Mouse (Mus musculus) cerebellum, postnatal 14 days (tissue): ENCODE measurements around the gene St6galnac6.

ENCODE experiments used
- DNase-seq, 2 experiments: peaks; one replicate each; pipeline ENCODE4 v3.0.0; 2021; ENCODE audit warnings: mixed read lengths in 2 of 2

St6galnac6 gene

DNA sequence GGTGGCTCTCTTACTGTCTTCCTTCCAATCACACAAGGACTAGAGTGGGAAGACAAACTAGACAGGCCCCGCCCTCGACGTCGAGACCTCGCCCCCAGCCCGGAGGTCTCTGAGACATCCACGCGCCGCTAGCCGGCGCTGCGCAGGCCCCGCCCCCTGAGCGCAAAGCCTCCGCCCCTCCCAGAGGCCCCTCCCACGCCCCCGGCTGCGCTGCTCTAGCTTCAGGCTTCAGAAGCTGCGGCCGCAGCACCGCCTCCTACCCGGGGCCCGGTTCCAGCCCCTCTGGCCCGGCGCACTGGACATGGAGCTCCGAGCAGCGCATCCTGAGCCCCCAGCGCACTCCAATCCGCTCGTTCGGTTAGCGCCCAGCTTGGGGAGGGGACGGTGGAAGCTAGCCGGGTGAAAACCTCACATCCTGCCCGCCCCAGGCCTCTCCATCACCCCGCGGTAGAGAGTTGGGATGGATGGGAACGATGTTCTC is 12.6 kb upstream of the St6galnac6 start, which contains the start of gene St6galnac4:
TSS of gene St6galnac4 (plus strand) at position 225 of the 481 bp plus-strand sequence.
- peak; percentile 95 to 96 for DNase-seq

GRCm38 (mm10) chr2:32587731-32588321 is 11.7 kb upstream of the St6galnac6 start:
- peak in 1 of 2 experiments; percentile 48 for DNase-seq

DNA sequence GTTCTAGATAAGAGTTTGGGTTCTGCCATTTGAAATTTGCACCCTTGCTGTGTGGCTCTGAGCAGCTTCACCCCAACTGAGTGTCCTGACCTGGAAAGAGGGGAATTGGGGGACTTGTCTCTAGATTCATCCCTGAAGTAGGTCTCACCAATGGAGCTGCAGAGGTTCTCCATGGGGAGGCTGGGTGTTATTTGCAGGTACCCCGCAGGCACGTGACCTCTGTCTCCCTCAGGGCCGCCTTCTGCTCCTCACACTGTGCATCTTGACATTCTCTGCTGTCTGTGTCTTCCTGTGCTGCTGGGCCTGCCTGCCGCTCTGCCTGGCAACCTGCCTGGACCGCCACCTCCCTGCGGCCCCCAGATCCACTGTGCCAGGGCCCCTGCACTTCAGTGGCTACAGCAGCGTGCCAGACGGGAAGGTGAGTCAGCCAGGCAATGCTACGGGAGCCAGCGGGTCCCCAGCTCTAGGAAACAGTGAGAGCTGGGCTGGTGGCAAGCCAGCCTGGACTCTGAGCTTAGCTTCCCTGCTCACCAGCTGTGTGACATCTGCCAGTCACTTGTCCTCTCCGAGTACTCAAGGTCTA is 10.2 kb upstream of the St6galnac6 start:
- DNase-seq, result peak; percentile 92 to 95

- peak in 1 of 2 experiments; percentile 54 for DNase-seq
Measured at GRCm38 (mm10) chr2:32590224-32590623, 9.3 kb upstream of the St6galnac6 start.

- peak; percentile 55 to 71 for DNase-seq
Measured at GRCm38 (mm10) chr2:32591249-32591648, 8.3 kb upstream of the St6galnac6 start.

DNA sequence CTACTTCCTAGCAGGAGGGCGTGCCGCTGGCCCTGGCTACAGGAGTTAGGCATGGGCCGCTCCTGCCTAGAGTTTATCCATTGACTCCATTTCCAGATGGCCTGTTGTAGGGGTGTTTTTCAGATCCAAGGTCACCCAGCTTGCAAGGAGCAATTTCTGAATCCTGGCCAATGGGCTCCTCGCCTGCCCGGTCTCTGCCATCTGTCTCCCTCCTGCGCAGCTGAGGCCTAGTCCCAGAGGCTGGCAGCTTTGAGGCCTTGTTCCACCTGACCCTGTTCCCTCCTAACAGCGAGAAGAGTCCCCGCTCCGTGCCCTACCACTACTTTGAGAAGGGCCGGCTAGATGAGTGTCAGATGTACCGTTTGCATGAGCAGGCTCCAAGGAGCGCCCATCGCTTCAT is 2.8 kb upstream of the St6galnac6 start:
- DNase-seq, result peak; percentile 91 to 92

DNA sequence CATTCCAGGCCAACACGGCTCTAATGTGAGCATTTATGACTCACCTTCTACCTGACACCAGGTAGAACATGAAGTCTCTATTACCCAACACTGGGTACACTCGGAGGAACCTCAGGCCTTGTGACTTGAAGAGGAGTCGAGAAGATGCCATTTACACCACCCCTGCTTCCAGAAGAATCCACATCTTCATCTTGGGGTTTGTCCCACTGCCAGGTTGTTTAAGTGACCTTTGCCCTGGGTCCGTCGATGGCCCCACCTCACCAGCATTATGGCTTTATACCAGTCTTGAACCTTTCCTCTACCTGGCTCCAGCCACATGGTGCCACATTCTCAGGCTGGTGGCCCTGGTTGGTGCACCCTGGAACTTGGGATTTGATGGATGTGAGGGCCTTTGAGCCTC is 2.3 kb upstream of the St6galnac6 start:
- DNase-seq, result no peak

DNA sequence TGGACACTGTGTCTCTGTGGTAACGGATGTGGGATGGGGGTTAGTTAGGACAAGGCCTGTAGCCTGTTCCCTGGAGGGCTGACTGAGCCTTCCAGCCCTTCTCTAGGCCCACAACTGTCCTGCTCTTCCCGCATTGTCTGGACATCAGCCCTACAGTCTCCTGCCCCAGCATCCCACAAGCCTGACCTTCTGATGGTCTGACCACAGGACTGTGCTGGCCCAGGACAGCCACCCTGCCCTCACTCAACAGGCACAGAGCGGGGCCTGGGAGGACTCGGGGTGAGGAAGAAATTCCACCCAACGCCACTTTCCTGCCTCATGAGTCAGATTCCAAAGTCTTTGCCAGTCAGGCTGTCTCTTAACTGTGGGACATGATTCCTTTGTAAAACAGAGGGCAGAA is 1.8 kb upstream of the St6galnac6 start:
- DNase-seq, result no peak

- peak; percentile 87 to 89 for DNase-seq
Measured at GRCm38 (mm10) chr2:32598506-32598905, 1.0 kb upstream of the St6galnac6 start.

DNA sequence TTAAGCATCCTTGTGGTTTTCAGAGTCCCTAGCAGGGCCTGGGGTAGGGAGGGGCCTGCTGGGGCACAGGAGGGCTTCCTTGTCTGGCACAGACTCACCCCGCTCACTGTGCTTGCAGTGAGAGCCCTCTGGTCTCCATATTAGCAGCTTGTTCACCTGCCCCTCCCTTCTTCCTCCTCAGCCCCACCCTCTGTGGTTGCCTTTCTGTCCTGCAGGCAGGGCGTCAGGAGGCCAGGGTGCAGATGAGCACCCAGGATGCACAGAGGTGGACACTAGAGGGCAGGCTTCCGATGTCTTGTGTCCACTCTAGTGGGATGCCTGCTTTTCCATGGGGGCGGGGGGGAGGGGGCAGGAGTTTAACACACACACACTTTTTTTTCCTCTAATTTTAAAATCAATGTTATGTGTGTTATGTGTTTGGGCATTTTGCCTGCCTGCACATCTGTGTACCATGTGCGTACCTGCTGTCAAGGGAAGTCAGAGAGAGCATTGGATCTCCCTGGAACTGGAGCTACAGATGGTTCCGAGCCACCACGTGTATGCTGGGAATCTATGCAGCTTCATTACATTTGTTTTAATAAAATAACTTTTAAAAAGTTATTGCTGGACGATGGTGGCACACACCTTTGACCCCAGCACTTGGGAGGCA is 2.0 kb downstream of the St6galnac6 start:
- DNase-seq, result peak in 1 of 2 experiments; percentile 69

DNA sequence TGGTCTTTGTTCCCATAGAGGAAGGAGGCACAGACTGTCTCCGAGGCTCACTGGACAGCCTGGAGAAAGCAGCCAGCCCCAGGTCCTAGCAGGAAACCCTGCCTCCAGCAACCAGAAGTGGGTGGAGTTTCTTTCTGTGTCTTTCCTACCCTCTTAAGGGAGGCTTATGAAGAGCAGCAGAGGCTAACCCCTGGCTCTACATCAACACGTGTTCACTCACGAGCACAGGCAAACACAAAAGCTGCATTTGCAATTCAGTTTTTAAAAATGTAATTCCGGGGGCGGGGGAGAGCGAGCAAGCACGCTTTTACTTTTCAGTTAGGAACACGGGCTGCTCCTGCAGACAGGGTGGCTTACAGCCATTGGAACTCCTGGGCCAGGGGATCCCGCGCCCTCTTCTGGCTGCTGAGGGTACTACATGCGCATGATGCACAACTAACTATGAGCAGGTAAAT is 3.1 kb downstream of the St6galnac6 start:
- peak; percentile 97 to 98 for DNase-seq

- DNase-seq, result no peak
Measured at GRCm38 (mm10) chr2:32604631-32605030, 5.1 kb downstream of the St6galnac6 start.

DNA sequence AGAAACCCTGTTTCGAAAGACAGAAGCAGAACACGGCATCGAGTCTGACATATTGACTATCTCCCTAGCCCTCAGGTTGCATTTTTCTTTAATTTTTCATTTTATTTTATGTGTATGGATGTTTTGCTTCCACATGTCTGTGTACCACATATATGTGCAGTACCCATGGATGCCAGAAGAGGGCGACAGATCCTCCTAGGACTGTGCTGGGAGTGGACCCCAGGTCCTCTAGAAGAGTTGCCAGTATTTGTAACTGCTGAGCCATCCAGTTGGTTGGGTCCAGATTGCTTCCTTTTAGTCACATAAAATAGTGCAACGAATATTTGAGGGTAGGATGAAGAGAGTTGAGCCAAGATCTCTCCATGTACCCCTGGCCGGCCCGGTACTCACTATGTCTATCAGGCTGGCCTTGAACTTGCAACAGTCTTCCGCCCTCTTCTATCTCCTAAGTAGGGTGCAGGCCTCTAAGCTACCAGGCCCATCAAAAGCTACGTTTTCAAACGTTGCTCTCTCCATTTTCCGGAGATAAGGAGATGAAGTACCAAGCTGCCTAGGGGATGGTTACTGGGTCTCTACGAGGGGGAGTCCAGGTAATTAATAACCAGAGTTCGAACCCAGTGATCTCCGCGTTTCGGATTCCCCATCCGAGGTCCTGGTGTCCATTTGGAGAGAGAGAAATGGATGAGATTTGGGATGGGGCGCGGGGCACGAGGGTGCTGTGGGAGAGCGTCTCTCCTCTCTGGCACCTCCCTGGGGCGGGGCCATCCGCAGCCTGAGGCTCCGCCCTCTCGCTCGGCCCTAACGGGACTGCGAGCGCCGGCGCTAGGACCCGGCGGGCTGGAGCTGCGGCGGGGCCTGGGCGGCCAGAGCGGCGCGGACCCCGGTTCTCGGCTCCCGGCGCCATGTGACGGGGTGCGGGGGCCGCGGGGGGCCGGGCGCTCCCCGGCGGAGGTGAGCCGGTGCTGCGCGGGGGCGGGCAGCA is 6.9 kb downstream of the St6galnac6 start:
- peak; percentile 89 to 91 for DNase-seq

DNA sequence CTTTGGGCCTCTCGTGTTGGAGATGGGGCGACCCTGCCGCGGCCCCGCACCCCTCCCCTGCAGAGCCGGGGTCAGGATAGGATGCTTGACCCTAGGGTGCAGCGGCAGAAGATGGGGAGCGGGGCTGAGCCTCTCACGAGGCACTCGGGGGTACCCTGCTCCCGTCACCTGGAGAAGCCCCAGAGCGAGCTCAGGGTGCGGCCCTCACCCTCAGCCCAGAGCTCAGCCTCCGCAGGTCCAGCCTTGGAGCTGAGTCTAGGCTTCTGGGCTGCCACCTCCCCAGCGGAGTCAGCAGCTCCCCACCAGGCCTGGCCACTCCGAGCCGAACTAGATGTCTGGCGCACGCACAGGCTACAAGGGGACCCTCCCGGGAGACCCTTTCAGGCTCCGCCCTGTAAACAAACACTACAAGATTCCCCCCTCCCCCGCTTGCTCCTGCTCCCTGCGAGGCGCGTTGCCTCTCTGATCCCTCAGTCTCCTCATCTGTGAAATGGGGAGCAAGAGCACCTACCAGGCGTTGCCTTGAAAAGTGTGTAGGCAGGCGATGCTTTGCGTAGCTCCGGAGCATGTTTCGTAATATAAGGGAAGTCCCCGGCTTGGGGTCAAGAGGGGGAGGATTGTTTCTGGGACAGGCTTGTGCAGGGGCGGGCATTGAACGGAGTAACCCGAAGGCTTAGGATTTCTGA is 7.9 kb downstream of the St6galnac6 start:
- DNase-seq, result peak; percentile 63 to 64

GRCm38 (mm10) chr2:32608141-32608777 is 8.8 kb downstream of the St6galnac6 start:
- DNase-seq, result peak; percentile 56 to 59

- DNase-seq, result no peak
Measured at GRCm38 (mm10) chr2:32608778-32609435, 9.4 kb downstream of the St6galnac6 start.

GRCm38 (mm10) chr2:32610610-32611229 is 11.2 kb downstream of the St6galnac6 start:
- DNase-seq, result peak in 1 of 2 experiments; percentile 47

- no peak for DNase-seq
Measured at GRCm38 (mm10) chr2:32612274-32612673, 12.8 kb downstream of the St6galnac6 start.

GRCm38 (mm10) chr2:32617109-32617508 is 17.6 kb downstream of the St6galnac6 start:
- DNase-seq, result no peak

- DNase-seq, result peak in 1 of 2 experiments; percentile 74
Measured at GRCm38 (mm10) chr2:32617601-32618000, 18.1 kb downstream of the St6galnac6 start.
